Mouse (Mus musculus) stomach, postnatal 0 days (tissue): Measurements from ENCODE around the gene Rabgap1l.

Experiments
- CTCF ChIP-seq: IDR thresholded peaks from 2 replicates; pipeline ENCODE4 v1.5.1; 2016; ENCODE audit warnings: antibody characterized with exemption, low read depth, mild to moderate bottlenecking, moderate library complexity
- EP300 ChIP-seq: optimal IDR thresholded peaks from 2 replicates; pipeline ENCODE3; 2016; ENCODE audit warnings: antibody characterized with exemption

DNA sequence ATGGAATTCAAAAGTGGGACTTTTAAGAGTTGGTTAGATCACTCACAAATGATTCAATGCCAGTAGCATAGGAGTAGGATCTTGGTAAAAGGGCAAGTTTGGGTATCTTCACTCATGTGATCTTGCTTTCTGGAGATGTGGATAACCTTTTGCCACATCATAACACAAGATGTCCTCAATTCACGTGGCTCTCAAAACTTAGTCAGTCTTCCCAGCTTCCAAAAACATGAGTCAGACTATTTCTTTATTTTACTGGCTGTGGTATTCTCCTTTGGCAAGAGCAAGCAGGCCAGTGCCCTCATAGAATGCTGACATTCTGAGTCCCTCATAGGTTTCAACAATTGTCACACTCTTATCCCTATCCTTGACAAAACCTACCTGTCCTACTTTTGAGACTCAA is 242.4 kb downstream of the Rabgap1l start:
- TF ChIP-seq CTCF, result no peak
- TF ChIP-seq EP300, result no peak
